Mouse (Mus musculus): ENCODE measurements around the gene Ubxn1.

The Ubxn1 gene

DNA sequence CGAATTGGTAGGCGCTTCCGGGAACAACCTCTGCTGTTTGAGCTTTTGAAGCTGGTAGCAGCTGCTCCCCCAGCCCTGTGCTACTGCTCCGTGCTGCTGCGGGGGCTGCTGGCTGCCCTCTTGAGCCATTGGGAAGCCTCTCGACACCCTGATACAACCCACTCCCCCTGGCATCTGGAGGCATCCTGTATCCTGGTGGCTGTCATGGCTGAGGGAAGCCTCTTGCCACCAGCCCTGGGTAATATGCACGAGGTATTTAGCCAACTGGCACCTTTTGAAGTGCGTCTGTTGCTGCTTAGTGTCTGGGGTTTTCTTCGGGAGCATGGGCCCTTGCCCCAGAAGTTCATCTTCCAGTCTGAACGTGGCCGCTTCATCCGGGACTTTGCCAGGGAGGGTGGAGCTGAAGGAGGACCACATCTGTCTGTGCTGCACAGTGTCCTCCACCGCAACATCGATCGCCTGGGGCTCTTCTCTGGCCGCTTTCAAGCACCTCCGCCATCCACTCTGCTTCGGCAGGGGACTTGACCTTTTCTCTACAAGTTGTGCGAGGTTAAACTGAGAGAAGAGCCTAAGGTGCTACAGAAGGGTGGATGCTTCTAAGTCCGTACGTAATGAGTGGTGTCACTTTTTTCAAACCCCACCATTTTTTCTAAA is 26.0 kb downstream of the Ubxn1 start:
- peak; percentile 6; the same call in 1 of the 2 replicates for ATAC-seq (ENCODE audit: insufficient number of reproducible peaks, low FRiP score, low TSS enrichment)

DNA sequence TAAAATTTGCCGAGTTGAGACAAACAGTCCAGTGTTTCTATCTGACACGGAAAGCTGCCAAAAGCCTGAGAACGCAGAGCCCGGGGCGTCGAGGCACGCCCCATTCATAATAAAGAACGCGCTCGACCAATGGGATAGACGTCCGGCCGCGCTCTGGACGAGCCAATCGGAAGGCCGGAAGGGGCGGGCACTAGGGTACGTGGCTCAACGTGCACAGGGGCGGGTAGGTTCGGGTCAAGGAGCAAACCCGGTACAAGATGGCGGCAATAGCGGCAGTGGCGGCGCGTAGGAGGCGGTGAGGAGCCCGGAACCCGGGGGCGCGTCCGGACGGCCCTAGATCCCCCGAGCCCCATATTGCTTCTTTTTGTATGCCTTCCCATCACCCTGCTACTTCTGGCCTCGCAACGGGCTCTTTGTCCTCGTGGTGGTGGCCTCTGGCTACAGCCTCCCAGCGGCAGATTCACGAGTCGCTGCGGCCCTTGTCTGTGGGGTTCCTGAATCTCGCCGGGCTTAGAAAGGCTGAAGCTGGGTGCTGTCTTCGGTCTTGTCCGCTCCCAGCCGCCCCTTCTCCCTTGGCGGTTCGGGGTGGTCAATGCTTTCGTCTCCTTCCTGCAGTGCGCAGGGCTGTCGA is 26.7 kb downstream of the Ubxn1 start, which contains the start of gene Ganab:
Ganab (plus strand) TSS at position 207 of the 631 bp plus-strand sequence.
- ATAC-seq (ENCODE audit: insufficient number of reproducible peaks, low FRiP score, low TSS enrichment), result peak; percentile 97

DNA sequence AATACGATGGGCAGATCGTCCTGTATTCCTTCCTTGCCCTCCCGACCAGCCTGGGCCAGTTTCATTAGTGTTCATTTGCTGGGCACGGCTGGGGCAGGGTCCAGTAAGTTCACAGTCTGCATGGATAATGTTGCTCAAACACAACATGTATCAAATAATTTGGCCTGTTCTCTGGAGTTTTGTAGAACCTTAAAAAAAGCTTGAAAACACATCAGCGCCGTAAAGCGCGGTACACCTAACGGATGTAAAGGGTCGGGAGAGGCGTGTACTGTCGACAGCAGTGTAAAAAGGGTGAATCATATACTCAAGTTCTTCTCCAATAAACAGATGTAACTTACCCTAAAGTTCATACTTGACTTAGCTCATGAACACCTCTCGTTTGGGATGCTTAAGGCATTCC is 27.3 kb downstream of the Ubxn1 start:
- no peak for ATAC-seq (ENCODE audit: insufficient number of reproducible peaks, low FRiP score, low TSS enrichment)

DNA sequence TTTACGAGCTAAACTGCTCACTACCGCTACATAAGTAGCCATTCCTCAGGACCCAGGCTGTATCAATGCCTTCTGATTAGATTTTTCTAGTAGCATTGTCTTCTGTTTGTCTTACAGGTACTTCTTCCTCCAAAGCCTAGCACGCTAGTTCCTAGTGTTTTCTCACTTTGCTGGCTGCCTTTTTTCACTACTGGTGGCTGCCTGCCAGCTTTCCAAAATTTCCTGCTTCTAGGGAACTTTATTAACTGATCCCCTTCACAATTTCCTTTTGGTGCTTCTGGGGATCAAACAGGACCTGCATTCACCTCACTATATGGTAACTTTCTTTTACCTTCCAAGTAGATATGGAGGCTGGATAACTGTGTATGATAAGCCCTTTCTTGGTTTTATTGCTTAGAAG is 27.8 kb downstream of the Ubxn1 start:
- no peak for ATAC-seq (ENCODE audit: insufficient number of reproducible peaks, low FRiP score, low TSS enrichment)

DNA sequence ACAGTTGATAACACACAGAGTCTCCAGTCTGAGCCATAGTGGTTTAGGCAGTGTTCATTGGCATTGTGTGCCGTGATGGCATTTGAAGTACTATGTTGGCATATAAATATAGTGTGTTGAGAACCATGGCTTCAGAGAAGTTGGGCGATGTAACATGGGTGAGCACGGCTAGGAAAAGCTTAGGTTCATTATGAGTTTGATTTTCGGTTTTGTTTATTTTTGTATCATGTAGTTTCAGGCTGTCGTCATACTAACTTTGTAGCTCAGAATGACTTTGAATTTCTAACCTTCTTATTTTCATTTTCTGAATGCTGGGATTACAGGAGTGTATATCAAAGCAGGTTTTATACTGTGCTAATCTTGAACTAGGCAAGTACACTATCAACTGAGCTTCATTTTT is 32.1 kb downstream of the Ubxn1 start:
- no peak for ATAC-seq (ENCODE audit: insufficient number of reproducible peaks, low FRiP score, low TSS enrichment)

DNA sequence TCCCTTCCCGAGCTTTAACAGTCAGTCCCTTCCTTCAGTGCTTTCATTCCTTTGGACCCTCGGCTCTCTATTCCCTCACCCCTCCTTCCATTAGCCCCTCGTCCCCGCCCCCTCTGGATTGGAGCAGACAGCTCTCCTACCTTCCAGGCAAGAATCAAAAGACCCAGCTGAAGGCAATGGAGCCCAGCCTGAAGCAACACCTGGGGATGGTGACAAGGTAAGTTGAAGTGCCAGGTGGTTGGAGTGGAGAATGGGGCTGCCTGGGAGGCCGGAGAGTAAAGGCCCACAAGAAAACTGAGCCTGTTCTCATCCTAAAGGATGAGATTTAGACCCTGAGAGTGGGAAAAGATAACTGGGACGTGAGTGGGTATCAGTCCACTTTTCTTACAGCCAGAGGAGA is 37.2 kb downstream of the Ubxn1 start:
- ATAC-seq (ENCODE audit: insufficient number of reproducible peaks, low FRiP score, low TSS enrichment), result no peak

DNA sequence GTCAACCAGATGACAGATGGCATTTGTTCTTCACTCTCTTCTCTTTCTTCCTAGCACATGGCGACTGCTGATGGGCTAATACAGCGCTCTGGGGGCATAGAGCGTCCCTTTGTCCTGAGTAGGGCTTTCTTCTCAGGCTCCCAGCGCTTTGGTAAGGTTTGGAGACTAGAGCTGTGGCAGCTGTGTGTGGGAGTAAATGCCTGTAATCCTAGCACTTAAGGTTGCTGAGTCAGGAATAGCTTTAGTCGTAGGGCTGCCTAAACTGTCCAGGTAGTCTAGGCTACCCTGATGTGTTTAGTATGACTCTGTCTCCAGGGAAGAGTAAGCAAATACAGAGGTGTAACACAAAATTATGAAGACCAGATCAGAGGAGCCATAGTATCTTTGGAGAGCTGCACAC is 40.5 kb downstream of the Ubxn1 start:
- ATAC-seq (ENCODE audit: insufficient number of reproducible peaks, low FRiP score, low TSS enrichment), result no peak

DNA sequence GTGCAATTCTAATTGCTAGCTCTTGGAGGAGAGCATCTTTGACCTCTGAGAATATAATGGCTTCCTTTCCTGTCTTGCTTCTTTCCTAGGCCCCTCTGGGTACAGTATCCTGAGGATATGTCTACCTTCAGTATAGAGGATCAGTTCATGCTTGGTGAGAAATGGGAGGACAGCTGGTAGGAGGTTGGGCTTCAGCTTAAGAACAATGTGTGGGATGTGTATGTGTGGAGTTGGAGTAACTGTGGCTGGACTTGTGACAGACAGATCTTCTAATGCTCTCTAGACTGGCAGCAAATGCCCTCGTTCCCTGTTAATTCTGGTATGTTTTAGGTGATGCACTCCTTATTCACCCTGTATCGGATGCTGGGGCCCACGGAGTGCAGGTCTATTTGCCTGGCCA is 42.9 kb downstream of the Ubxn1 start:
- ATAC-seq (ENCODE audit: insufficient number of reproducible peaks, low FRiP score, low TSS enrichment), result no peak

DNA sequence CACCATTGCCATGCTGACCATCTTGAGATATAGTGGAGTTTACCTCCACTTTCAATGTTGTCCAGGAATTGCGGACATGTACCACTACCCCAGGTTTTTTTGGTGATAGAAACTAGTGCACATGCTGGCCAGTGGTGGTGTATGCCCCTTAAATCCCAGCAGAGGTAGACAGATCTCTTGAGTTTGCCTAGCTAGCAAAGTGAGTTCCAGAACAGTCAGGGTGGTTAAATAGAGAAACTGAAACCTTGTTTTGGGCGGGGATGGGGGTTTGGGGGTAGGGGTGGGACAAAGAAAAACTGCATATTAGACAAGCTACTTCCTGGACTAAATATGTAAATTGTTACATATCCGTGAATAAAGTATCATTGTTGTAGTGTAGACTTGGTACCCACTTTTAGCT is 47.7 kb downstream of the Ubxn1 start:
- ATAC-seq (ENCODE audit: insufficient number of reproducible peaks, low FRiP score, low TSS enrichment), result no peak

DNA sequence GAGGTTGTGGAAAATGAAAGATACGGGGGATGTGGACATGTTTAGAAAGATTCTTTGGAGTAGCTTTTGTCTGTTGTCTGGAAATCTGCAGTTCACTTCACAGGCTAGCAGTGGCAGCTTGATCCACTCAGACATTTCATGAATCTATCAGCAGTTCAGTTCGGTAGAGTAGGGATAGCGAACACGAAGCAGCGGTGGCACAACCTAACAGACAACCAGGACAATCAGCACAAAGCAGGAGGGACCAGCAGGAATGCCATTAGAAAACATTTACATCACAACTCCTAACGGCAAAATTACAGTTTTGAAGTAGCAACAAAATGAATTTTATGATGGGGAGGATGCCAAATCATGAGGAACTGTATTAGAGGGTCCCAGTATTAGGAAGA is 48.4 kb downstream of the Ubxn1 start:
- ATAC-seq (ENCODE audit: insufficient number of reproducible peaks, low FRiP score, low TSS enrichment), result no peak

DNA sequence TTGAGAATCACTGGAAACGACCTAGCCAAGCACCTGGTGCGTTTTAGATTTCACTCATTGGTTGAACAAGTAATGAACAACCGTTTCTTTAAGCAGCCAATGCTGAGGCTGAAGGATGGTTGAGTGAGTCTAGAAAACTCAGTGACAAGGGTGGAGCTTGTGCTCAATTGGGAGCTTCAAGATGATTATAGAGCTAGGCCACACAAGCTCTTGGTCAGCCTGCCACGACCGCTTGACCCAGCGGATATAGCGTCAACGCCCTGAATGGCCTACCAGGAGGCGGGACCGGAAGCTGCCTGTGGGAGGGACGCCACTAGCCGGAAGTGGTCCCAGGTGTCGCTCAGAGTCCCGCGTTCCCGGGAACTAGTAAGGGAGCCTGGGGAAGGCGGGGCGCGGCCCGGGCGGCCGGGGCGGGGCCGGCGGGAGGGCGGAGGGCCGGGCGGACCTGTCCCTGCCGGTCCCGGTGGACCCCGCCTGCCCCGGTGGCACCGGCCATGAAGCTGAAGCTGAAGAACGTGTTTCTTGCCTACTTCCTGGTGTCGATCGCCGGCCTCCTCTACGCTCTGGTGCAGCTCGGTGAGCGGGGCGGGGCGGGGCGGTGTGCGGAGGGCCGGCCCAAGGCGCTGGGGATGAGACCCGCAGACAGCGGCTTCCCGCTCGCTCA is 48.9 kb downstream of the Ubxn1 start, which contains the start of gene B3gat3:
B3gat3 (plus strand) TSS at position 302 of the 664 bp plus-strand sequence.
- ATAC-seq (ENCODE audit: insufficient number of reproducible peaks, low FRiP score, low TSS enrichment), result peak; percentile 98

DNA sequence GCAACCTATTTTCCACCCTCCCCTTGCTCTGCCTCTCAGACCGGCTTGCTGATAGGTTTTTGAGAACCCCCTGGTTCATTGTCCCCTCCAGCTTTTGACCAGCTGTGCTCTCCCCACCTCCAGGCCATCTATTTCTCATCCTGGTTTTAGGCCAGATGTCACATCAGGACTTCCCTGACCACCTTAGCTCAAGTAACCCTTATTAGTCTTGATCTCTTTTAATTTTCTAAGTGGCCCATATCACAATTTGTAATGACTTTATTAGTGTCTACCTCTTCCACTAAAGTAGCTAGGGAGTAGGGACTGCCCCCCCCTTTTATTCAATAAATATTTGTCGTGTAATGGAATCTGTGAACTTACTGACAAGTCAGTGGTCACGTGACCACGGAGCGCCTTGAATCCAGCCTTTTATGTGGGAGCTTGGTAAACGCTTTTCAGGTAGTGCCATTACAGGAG is 49.6 kb downstream of the Ubxn1 start:
- no peak for ATAC-seq (ENCODE audit: insufficient number of reproducible peaks, low FRiP score, low TSS enrichment)

DNA sequence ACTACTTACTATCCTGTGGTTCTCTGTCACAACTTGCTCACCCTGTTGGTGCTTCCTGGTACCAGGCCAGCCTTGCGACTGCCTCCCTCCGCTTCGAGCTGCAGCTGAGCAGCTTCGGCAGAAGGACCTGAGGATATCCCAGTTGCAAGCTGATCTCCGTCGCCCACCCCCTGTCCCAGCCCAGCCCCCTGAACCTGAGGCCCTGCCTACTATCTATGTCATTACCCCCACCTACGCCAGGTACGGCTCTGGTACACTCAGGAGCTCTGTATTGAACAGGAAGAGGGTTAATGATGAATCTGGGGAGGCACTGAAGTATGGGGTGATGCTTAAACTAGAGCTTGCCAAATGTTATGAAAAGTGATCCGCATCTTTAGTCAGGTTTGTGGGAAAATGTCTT is 50.4 kb downstream of the Ubxn1 start:
- no peak for ATAC-seq (ENCODE audit: insufficient number of reproducible peaks, low FRiP score, low TSS enrichment)

All from cerebellum, adult (tissue).